Mouse (Mus musculus) embryonic facial prominence, embryonic 14.5 days (tissue): ENCODE data around the gene Rtp3. TPM values are rescaled to one million over a fixed set of nuclear protein-coding genes. Genes with fewer than 3 reads are reported as not detected.

ENCODE experiments used
- ATAC-seq: fragments of 200-750 bp; cut with Nextera tagmentation; 2 replicates; pipeline ENCODE4 v1.8.0; 2017; ENCODE audit warnings: low read depth, moderate number of reproducible peaks, moderate TSS enrichment
- DNase-seq: peaks from one replicate; pipeline ENCODE4 v3.0.0-alpha.2; 2015; ENCODE audit warnings: low spot score
- H3K27ac ChIP-seq: fragments of 300-500 bp; sonication (generic); replicated peaks from 2 replicates; pipeline ENCODE4 v1.5.1; 2014; ENCODE audit warnings: low read depth, mild to moderate bottlenecking, low read length, moderate library complexity
- H3K27me3 ChIP-seq: fragments of 300-500 bp; sonication (generic); replicated peaks from 2 replicates; pipeline ENCODE4 v1.6.1; 2014; ENCODE audit warnings: low read length; ENCODE audit not compliant: control insufficient read depth, insufficient read depth
- H3K36me3 ChIP-seq: fragments of 300-500 bp; sonication (generic); 2 replicates; pipeline ENCODE4 v1.6.1; 2014; ENCODE audit warnings: low read length, mixed read lengths; ENCODE audit not compliant: control insufficient read depth, insufficient read depth
- H3K4me1 ChIP-seq: fragments of 300-500 bp; sonication (generic); 2 replicates; pipeline ENCODE4 v1.6.1; 2014; ENCODE audit warnings: antibody characterized with exemption, low read length; ENCODE audit not compliant: control insufficient read depth, insufficient read depth
- H3K4me2 ChIP-seq: fragments of 300-500 bp; sonication (generic); 2 replicates; pipeline ENCODE4 v1.6.1; 2014; ENCODE audit warnings: low read depth, mild to moderate bottlenecking, low read length, moderate library complexity, mixed read lengths
- H3K4me3 ChIP-seq: fragments of 300-500 bp; sonication (generic); 2 replicates; pipeline ENCODE4 v1.5.1; 2014; ENCODE audit warnings: low read depth, mild to moderate bottlenecking, low read length
- H3K9ac ChIP-seq: fragments of 300-500 bp; sonication (generic); 2 replicates; pipeline ENCODE4 v1.6.1; 2014; ENCODE audit warnings: low read depth, mild to moderate bottlenecking, low read length, moderate library complexity, mixed read lengths
- H3K9me3 ChIP-seq: fragments of 300-500 bp; sonication (generic); 2 replicates; pipeline ENCODE4 v1.6.1; 2016; ENCODE audit warnings: low read length; ENCODE audit not compliant: control insufficient read depth
- WGBS: fragments of 180-500 bp; shearing (Covaris S2); extraction: QIAGEN DNeasy Blood & Tissue Kit; methylation state at CpG from one replicate; pipeline ENCODE4 v1.1.7; 2014; 5-methylcytosine and 5-hydroxymethylcytosine counted together
- polyA plus RNA-seq: library from polyadenylated mRNA; unstranded; fragments of >200 nt; fragmentation: Nextera tagmentation; extraction: Ambion mirVana; gene quantifications from 2 replicates; pipeline ENCODE4 v1.2.1, GENCODE M21; 2014

The Rtp3 gene
- polyA plus RNA-seq, 1 experiment from 2014 or later = 0.35 TPM

GRCm38 (mm10) chr9:110989141-110989540, 1.2 kb downstream of the Rtp3 start:
- Histone ChIP-seq H3K4me3 (no peak overlapping the region), H3K27ac (no peak overlapping the region), H3K4me2 (no peak overlapping the region), H3K36me3 (no peaks in the 10 kb centered on the region), H3K27me3 (no peaks in the 10 kb centered on the region), H3K4me1 (no peaks in the 10 kb centered on the region), H3K9me3 (no peaks in the 10 kb centered on the region), H3K9ac (no peak overlapping the region)
- DNase-seq (no peak), ATAC-seq (no peak)
- 62% methylated on average over 4 of the region's 4 CpGs for WGBS

GRCm38 (mm10) chr9:110988078-110988477, 2.3 kb downstream of the Rtp3 start:
- Histone ChIP-seq H3K4me2 (no peak overlapping the region), H3K9ac (no peak overlapping the region), H3K4me1 (no peaks in the 10 kb centered on the region), H3K9me3 (no peaks in the 10 kb centered on the region), H3K27ac (no peak overlapping the region), H3K36me3 (no peaks in the 10 kb centered on the region), H3K27me3 (no peaks in the 10 kb centered on the region), H3K4me3 (no peak overlapping the region)
- DNase-seq = no peak
- no peak for ATAC-seq
- 73% methylated on average over 3 of the region's 3 CpGs for WGBS

GRCm38 (mm10) chr9:110987331-110987730, 3.1 kb downstream of the Rtp3 start:
- H3K27ac ChIP-seq = no peak overlapping the region
- no peaks in the 10 kb centered on the region for H3K27me3 ChIP-seq
- DNase-seq (no peak), ATAC-seq (no peak)
- no peaks in the 10 kb centered on the region for H3K9me3 ChIP-seq
- no peaks in the 10 kb centered on the region for H3K4me1 ChIP-seq
- no peak overlapping the region for H3K4me3 ChIP-seq
- 81% methylated on average over 4 of the region's 4 CpGs for WGBS
- H3K36me3 ChIP-seq = no peaks in the 10 kb centered on the region
- H3K4me2 ChIP-seq = no peak overlapping the region
- no peak overlapping the region for H3K9ac ChIP-seq

- no peaks in the 10 kb centered on the region for H3K9me3 ChIP-seq
- H3K27me3 ChIP-seq = no peaks in the 10 kb centered on the region
- WGBS = 88% methylated on average over 8 of the region's 8 CpGs
- DNase-seq = no peak
- H3K27ac ChIP-seq = no peak overlapping the region
- H3K4me1 ChIP-seq = no peaks in the 10 kb centered on the region
- no peak overlapping the region for H3K4me2 ChIP-seq
- no peak for ATAC-seq
- H3K9ac ChIP-seq = no peak overlapping the region
- no peaks in the 10 kb centered on the region for H3K36me3 ChIP-seq
- no peak overlapping the region for H3K4me3 ChIP-seq
Observed at GRCm38 (mm10) chr9:110985951-110986350, 4.4 kb downstream of the Rtp3 start.

- Histone ChIP-seq H3K27ac (no peak overlapping the region), H3K9me3 (no peaks in the 10 kb centered on the region), H3K4me3 (no peak overlapping the region), H3K4me1 (no peaks in the 10 kb centered on the region), H3K27me3 (no peaks in the 10 kb centered on the region), H3K9ac (no peak overlapping the region), H3K4me2 (no peak overlapping the region), H3K36me3 (no peaks in the 10 kb centered on the region)
- ATAC-seq = no peak
- no peak for DNase-seq
- 93% methylated on average over 5 of the region's 5 CpGs for WGBS
Observed at GRCm38 (mm10) chr9:110985541-110985940, 4.8 kb downstream of the Rtp3 start.

GRCm38 (mm10) chr9:110984096-110984495, 6.3 kb downstream of the Rtp3 start:
- no peaks in the 10 kb centered on the region for H3K27me3 ChIP-seq
- H3K27ac ChIP-seq = no peak overlapping the region
- H3K4me3 ChIP-seq = no peak overlapping the region
- H3K36me3 ChIP-seq = no peaks in the 10 kb centered on the region
- DNase-seq (no peak), ATAC-seq (no peak)
- 90% methylated on average over 9 of the region's 9 CpGs for WGBS
- no peaks in the 10 kb centered on the region for H3K9me3 ChIP-seq
- H3K4me1 ChIP-seq = no peaks in the 10 kb centered on the region
- no peak overlapping the region for H3K4me2 ChIP-seq
- H3K9ac ChIP-seq = no peak overlapping the region

GRCm38 (mm10) chr9:110982351-110982750, 8.0 kb downstream of the Rtp3 start:
- Histone ChIP-seq H3K4me3 (no peak overlapping the region), H3K27me3 (no peaks in the 10 kb centered on the region), H3K9ac (no peak overlapping the region), H3K36me3 (no peaks in the 10 kb centered on the region), H3K4me1 (no peaks in the 10 kb centered on the region), H3K27ac (no peak overlapping the region), H3K4me2 (no peak overlapping the region), H3K9me3 (no peaks in the 10 kb centered on the region)
- DNase-seq (no peak), ATAC-seq (no peak)
- WGBS = 53% methylated on average over 4 of the region's 4 CpGs

GRCm38 (mm10) chr9:110979411-110979810, 11.0 kb downstream of the Rtp3 start:
- WGBS = 93% methylated on average over 11 of the region's 11 CpGs

GRCm38 (mm10) chr9:110965910-110966231, 24.5 kb downstream of the Rtp3 start:
- no peak overlapping the region for H3K4me2 ChIP-seq
- no peak for ATAC-seq
- H3K27me3 ChIP-seq = no peaks in the 10 kb centered on the region
- H3K4me1 ChIP-seq = no peaks in the 10 kb centered on the region
- 57% methylated on average over 2 of the region's 2 CpGs for WGBS
- no peaks in the 10 kb centered on the region for H3K9me3 ChIP-seq
- H3K27ac ChIP-seq = no peak overlapping the region
- no peak overlapping the region for H3K4me3 ChIP-seq
- H3K9ac ChIP-seq = no peak overlapping the region
- H3K36me3 ChIP-seq = no peaks in the 10 kb centered on the region
- no peak for DNase-seq

More at GRCm38 (mm10) chr9:110979411-110979810, 11.0 kb downstream of the Rtp3 start:
- Histone ChIP-seq H3K36me3 (no peaks in the 10 kb centered on the region), H3K4me1 (no peaks in the 10 kb centered on the region), H3K27ac (no peak overlapping the region), H3K9ac (no peak overlapping the region), H3K27me3 (no peaks in the 10 kb centered on the region), H3K9me3 (no peaks in the 10 kb centered on the region), H3K4me3 (no peak overlapping the region), H3K4me2 (no peak overlapping the region)
- DNase-seq (no peak), ATAC-seq (no peak)
